Mouse (Mus musculus): Measurements from ENCODE around the gene Slc50a1.

Slc50a1 gene

GRCm38 (mm10) chr3:89270051-89270755 lies at the start of gene Slc50a1:
TSS of gene Slc50a1 (minus strand) at chr3:89270570.
- DNase-seq (ENCODE audit: low spot score in 2 of 2): peak; percentile 83 to 85

- peak in 1 of 2 experiments; percentile 61 for DNase-seq (ENCODE audit: low spot score in 2 of 2)
These were observed 49.4 kb upstream of the Slc50a1 start for GRCm38 (mm10) chr3:89319591-89320350.

- DNase-seq (ENCODE audit: low spot score in 2 of 2): no peak
These were observed 48.7 kb upstream of the Slc50a1 start for GRCm38 (mm10) chr3:89318971-89319590.

- no peak for DNase-seq (ENCODE audit: low spot score in 2 of 2)
These were observed 47.9 kb upstream of the Slc50a1 start for GRCm38 (mm10) chr3:89318316-89318715.

- DNase-seq (ENCODE audit: low spot score in 2 of 2): peak in 1 of 2 experiments; percentile 49
These were observed 46.9 kb upstream of the Slc50a1 start for GRCm38 (mm10) chr3:89317246-89317645.

GRCm38 (mm10) chr3:89316833-89317232 lies 46.5 kb upstream of the Slc50a1 start:
- peak; percentile 95 for DNase-seq (ENCODE audit: low spot score in 2 of 2)

- DNase-seq (ENCODE audit: low spot score in 2 of 2): no peak
These were observed 45.8 kb upstream of the Slc50a1 start for GRCm38 (mm10) chr3:89315930-89316831.

GRCm38 (mm10) chr3:89315195-89315929 lies 45.0 kb upstream of the Slc50a1 start:
- DNase-seq (ENCODE audit: low spot score in 2 of 2): peak; percentile 85

GRCm38 (mm10) chr3:89314791-89315190 lies 44.4 kb upstream of the Slc50a1 start:
- no peak for DNase-seq (ENCODE audit: low spot score in 2 of 2)

- no peak for DNase-seq (ENCODE audit: low spot score in 2 of 2)
These were observed 44.0 kb upstream of the Slc50a1 start for GRCm38 (mm10) chr3:89314340-89314739.

- peak; percentile 53 to 68 for DNase-seq (ENCODE audit: low spot score in 2 of 2)
These were observed 37.7 kb upstream of the Slc50a1 start for GRCm38 (mm10) chr3:89308089-89308488.

- no peak for DNase-seq (ENCODE audit: low spot score in 2 of 2)
These were observed 35.4 kb upstream of the Slc50a1 start for GRCm38 (mm10) chr3:89305551-89306325.

GRCm38 (mm10) chr3:89305105-89305504 lies 34.7 kb upstream of the Slc50a1 start:
- no peak for DNase-seq (ENCODE audit: low spot score in 2 of 2)

GRCm38 (mm10) chr3:89304440-89304839 lies 34.1 kb upstream of the Slc50a1 start:
- no peak for DNase-seq (ENCODE audit: low spot score in 2 of 2)

- DNase-seq (ENCODE audit: low spot score in 2 of 2): no peak
These were observed 30.1 kb upstream of the Slc50a1 start for GRCm38 (mm10) chr3:89300514-89300913.

- no peak for DNase-seq (ENCODE audit: low spot score in 2 of 2)
These were observed 29.7 kb upstream of the Slc50a1 start for GRCm38 (mm10) chr3:89300071-89300470.

GRCm38 (mm10) chr3:89299499-89299898 lies 29.1 kb upstream of the Slc50a1 start:
- DNase-seq (ENCODE audit: low spot score in 2 of 2): peak in 1 of 2 experiments; percentile 59

GRCm38 (mm10) chr3:89298908-89299307 lies 28.5 kb upstream of the Slc50a1 start:
- no peak for DNase-seq (ENCODE audit: low spot score in 2 of 2)

GRCm38 (mm10) chr3:89296761-89297396 lies 26.5 kb upstream of the Slc50a1 start:
- no peak for DNase-seq (ENCODE audit: low spot score in 2 of 2)

Measured in right cerebral cortex, adult 2 months (tissue).